Mouse (Mus musculus) skeletal muscle tissue, adult 2 months (tissue): ENCODE results near the gene Chaf1b.

Experiments
- DNase-seq: peaks from one replicate; pipeline ENCODE4 v3.0.0-alpha.2; 2012; ENCODE audit warnings: low read depth, low spot score

Gene Chaf1b

GRCm38 (mm10) chr16:93883423-93884085 is at the start of gene Chaf1b:
Gene Chaf1b, plus strand, starts transcription at chr16:93883901.
- peak; percentile 91 for DNase-seq

- DNase-seq, result no peak
These were observed 49.6 kb upstream of the Chaf1b start for GRCm38 (mm10) chr16:93834076-93834475.

- no peak for DNase-seq
These were observed 44.7 kb upstream of the Chaf1b start for GRCm38 (mm10) chr16:93839049-93839448.

GRCm38 (mm10) chr16:93850527-93850926 is 33.2 kb upstream of the Chaf1b start:
- no peak for DNase-seq

GRCm38 (mm10) chr16:93859967-93860366 is 23.7 kb upstream of the Chaf1b start:
- no peak for DNase-seq

- no peak for DNase-seq
These were observed 23.0 kb upstream of the Chaf1b start for GRCm38 (mm10) chr16:93860686-93861085.

GRCm38 (mm10) chr16:93874841-93875240 is 8.9 kb upstream of the Chaf1b start:
- no peak for DNase-seq

GRCm38 (mm10) chr16:93877612-93878380 is 5.9 kb upstream of the Chaf1b start:
- no peak for DNase-seq

GRCm38 (mm10) chr16:93884086-93884721 is 503 bp downstream of the Chaf1b start:
- DNase-seq, result no peak

GRCm38 (mm10) chr16:93884722-93885113 is 1.0 kb downstream of the Chaf1b start:
- DNase-seq, result no peak

- no peak for DNase-seq
These were observed 4.8 kb downstream of the Chaf1b start for GRCm38 (mm10) chr16:93888481-93888880.

- DNase-seq, result no peak
These were observed 7.4 kb downstream of the Chaf1b start for GRCm38 (mm10) chr16:93890948-93891604.

GRCm38 (mm10) chr16:93893285-93893684 is 9.6 kb downstream of the Chaf1b start:
- no peak for DNase-seq

- DNase-seq, result no peak
These were observed 19.3 kb downstream of the Chaf1b start for GRCm38 (mm10) chr16:93903027-93903426.

- DNase-seq, result no peak
These were observed 22.7 kb downstream of the Chaf1b start for GRCm38 (mm10) chr16:93906156-93907014.

GRCm38 (mm10) chr16:93907761-93908160 is 24.1 kb downstream of the Chaf1b start:
- no peak for DNase-seq

- no peak for DNase-seq
These were observed 24.5 kb downstream of the Chaf1b start for GRCm38 (mm10) chr16:93908196-93908595.

- no peak for DNase-seq
These were observed 26.2 kb downstream of the Chaf1b start for GRCm38 (mm10) chr16:93909936-93910335.

GRCm38 (mm10) chr16:93910735-93911665 is 27.3 kb downstream of the Chaf1b start:
- DNase-seq, result no peak

- DNase-seq, result no peak
These were observed 28.5 kb downstream of the Chaf1b start for GRCm38 (mm10) chr16:93912158-93912557.
